Mouse (Mus musculus) regulatory T cell (primary cell): Measurements from ENCODE around the gene Gcnt2.
"Not testable (repeated sequence)": the region's sequence is repeated elsewhere in the genome, so short reads cannot be mapped to it uniquely, and the experiment has no call there.

Experiments used
- in situ Hi-C: fragments of 300-600 bp; cut with MboI, MseI; formaldehyde crosslinking; loops from one replicate; pipeline ENCODE4 v1.15.1; 2025; ENCODE audit warnings: high pct_unique_total_duplicates

The Gcnt2 gene

DNA sequence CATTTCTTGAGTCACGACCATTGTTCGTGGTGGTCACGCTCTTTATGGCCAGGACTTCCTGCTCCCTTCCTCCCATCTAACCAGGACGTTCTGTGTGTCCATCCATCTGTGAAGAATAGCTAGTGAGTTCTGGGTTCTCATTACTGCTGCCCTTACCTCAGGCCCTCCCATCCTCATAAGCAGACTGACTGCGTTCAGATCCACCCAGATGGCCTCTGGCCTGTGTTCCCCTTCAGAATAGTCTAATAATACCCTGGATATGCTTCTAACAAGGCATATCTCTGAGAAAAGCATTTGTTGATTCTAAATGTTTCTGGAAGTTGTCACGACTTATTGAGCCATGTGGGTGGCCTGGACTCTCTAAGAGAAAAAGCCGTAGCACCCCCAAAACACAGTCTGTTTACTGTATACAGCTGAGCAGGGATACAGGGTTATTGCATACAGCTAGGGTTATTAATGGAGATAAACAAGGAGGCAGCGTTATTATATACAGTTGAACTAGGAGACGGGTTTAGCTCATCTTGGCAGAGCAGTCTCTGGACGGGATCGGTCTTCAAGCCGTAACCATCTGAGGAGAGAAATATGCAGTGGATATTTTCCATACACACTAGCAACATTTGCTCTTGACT, 42.4 kb downstream of the Gcnt2 start:
- in situ Hi-C loops, result no loop called here

DNA sequence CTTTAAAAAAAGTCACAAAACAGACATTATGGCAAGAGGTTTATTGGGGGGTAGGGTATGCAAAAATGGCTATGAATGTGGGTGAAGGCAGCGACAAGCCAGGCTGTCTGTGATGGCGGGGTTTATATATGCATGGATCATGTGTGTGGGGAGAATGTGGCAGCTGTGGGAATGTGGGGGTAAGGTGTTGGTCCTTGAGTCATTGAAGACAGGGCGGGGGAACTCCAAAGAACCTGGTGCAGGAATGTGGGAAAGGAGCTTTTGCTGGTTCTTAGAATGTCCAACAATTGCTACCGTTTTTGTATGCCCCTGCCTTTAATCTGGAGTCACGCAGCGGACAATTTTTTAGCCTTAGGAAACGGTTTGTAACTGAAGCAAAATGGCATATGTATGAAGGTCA, 44.5 kb downstream of the Gcnt2 start:
- in situ Hi-C loops, result no loop called here

DNA sequence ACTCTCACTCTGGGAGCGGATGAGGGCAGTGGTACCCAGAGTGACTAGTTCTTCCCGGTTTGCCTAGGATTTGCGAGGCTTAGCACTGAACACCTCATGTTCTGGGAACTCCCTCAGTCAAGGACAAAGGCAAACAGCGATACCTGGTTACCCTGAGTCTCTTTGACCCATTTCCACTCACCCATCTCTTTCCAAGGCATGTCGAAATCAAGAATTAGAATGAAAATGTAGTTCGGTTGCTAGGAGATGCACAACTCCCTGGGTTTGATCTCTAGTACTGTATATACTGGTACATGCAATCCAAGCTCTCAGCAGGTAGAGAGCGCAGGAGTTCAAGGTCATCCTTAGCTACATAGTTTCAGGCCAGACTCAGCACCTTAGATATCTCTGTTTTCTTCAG, 47.0 kb downstream of the Gcnt2 start:
- in situ Hi-C loops, result no loop called here

DNA sequence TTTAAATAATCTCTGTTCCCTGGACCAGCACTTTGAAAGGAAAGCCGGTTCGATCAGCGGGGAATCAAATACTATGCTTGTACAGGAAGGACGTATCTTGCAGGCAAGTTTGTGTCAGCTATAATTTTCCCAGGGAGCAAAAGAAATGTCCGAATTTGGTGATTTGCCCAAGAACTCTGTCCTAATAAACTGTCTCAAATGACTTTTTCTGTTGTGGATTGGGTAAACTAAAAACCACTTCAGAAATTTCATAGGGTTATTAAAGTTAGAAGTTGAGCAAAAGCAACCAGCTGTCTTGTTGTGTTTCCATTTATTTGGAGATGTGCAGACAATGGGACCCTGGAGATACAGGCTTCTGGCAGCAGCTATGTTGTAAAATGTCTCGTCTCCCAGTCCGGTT, 47.7 kb downstream of the Gcnt2 start:
- in situ Hi-C loops, result no loop called here

DNA sequence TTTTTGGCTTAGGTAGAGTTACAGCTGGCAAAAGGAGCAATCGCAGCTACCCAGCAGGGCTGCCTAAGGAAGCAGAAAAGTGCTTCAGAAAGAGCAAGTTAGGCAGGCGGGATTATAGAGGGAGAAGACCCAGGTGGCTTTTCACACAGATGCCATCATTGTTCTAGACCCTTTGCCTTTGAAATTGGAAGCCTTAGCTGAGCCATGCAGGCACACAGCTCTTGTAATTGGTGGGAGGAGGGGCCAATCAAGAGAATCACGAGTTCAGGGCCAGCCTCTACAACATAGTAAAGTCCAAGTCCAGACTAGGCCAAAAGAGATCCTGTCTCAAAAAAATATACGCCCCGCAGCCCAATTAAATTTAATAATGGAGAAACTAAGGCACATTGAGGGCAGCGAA, 48.5 kb downstream of the Gcnt2 start:
- in situ Hi-C loops, result no loop called here

DNA sequence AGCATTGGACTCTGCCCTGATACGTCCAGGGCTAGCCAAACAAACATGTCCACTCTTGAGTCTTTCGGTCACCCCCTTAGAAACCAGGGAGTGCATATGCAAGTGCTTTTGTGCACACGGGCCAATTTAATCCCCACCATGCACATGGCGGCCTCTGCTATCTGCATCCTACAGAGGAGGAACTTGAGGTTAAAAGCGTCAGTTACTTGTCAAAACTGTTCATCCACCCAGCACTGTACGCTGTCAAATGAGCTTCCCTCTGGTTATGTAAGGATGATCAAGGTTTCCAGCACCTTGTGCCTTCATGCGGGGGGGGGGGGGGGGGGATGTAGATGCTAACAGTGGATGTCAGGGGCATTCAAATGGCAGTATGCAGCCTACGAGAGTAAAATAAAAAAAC, 49.5 kb downstream of the Gcnt2 start:
- in situ Hi-C loops, result no loop called here

DNA sequence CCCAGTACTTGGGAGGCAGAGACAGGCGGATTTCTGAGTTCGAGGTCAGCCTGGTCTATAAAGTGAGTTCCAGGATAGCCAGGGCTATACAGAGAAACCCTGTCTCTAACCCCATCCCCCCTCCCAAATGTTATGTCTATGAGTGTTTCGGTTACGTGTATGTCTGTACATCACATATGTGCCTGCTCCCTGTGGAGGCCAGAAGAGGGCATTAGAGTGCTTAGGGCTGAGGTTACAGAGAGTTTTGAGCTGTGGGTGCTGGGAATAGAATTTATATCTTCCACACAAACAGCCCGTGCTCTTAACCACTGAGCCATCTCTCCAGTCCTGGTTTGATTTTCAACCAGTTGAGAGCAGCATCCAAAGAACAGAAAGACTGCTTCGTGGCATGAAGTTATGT, 50.5 kb downstream of the Gcnt2 start:
- in situ Hi-C loops, result no loop called here

DNA sequence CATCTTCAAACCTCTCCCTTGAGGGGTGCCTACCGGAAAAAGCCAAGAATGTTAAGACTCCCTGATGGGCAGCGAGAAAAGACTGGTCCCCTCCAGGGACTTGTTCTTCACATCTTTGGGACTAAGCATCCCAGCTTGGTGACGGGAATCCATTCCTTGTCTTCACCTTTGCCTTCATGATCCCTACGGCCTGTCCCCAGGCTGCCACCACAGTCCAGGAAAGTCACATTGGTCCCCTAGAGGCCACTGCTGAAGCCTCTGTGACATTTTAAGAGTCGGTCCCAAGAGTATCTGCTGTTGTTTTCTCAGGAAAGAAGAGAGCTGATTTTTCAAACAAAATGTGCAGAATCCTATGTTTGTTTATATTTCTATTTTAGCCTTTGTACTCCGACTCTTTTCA, 52.4 kb downstream of the Gcnt2 start:
- in situ Hi-C loops, result no loop called here

DNA sequence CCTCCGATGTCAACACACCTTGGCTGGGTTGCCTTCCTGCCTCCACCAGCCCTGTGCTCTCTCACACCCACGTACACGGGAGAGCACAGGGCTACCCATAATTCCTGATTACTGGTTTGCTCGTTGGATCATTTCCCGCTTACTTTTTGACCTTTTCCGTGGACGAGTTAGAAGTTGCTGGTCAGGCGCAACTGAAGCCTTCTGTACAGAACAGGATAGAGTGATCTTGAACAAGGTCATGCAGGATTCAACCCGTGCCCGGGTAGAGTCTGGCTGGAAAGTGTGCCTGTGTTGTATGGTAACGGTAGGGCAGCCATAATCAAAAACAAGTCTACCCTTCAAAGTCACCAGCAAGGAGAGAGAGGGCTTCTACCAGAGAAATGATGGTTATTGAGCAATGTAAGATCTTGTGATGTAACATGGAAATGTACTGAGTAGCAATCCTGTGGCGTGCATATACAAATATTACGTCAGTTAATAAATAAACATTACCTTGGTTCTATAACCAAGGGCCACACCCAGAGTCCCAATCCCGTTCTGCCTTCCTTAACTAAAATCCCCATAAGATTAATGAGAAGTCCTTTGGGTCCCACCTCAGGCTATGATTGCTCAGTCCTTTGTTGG, 54.0 kb downstream of the Gcnt2 start:
- in situ Hi-C loops, result no loop called here

DNA sequence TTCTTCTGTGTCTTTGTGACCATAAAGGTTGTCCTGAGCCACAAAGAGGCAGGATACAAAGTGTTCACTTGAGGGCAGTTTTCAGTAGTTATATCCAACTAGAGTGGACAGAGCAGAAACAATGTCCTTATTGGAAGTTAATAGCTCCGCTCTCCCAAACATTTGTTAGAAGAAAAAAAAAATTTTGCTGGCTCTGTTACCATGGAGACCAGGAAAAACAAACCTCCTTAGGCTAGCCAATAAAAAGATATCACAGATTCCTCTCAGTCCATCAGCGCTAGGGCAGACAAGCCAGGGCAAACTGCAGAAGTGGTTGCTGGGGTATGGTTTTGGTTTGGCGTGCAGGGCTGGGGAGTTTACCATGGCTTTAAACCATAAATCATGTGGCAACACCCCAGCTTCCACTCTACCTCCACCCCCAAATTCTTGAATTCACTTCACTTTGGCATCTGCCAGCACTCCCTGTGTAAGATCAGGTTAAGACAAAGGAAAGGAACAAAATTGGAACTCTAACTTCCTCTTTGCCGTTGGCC, 54.6 kb downstream of the Gcnt2 start:
- in situ Hi-C loops, result no loop called here

DNA sequence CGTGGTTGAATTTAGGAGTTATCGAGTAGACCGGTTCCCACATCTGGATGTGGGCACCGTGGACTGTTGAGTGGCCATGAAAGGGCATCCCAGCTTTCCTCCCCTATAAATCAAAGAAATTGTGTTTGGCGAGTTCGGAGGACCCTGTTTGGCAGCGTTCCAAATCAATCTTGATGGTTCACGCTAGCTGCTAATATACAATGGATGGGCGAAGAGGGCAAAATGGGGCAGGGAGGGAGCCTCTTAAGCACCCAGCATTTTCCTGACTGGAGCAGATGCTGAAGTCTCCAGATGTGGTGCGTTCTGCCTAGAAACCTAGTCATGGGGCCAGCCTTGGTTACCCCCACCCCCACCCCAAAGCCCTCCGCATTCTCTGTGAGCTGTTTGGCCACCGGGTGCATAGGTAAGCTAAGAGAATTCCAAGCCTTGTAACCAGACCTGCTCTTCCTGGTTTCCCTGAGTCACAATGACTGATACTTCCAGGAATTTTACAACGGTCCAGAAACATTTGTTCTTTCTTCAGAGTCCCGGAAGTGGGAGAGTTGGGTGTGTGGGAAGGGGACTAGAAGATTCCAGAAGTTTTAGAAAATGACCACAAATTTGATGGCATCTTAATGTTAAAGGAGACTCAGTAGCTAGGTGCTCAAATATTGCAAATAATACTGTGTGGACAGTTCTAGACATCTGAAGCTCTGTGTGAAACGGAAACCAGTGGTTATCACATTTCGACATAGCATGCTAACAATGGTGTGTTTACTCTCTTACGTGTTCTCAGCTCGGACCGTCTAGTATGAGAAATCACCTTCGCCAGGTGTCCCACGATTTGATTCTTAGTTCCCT, 57.0 kb downstream of the Gcnt2 start:
- in situ Hi-C loops, result no loop called here

DNA sequence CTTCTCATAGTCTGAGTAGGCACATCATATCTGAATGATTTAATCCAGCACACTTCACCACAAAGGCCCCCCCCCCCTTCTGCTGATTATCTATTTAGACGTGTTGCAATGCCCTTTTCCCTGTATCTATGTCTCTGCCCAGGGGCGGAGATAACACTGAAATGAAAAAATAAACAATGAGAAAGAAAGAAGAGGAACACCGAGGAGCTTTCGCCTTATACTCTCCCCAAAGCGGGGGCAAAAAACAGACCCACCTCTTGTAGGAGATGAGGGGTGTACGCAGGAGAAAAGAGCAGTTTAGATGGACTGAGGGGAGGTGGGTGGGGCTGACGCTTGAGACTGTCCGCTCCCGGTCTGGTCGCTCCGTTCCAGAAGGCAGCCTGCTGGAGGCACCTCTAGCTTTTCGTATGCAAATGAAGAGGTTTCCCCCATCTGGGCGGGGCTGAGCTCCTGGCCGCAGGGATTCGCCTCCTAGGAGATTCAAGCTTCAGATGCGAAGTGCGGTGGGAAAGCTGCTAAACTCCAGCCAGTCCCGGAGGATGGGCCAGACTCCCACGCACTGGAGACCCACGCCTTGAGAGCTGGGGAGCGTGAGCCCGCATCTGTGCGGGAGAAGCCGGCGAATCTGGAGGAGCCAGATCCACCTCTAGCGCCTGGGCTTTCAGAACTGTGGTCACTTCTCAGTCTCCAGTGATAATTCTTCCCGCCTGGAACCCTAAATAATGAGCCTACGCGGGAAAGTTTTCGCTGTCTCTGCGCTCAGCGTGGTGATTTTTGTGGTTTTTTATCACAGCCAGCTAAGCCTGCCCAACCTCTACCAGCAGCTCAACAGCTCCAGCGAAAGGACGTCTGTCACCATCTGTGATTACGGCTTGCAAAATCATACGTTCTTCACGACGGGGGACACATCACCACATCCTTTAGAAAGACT, 57.9 kb downstream of the Gcnt2 start:
- in situ Hi-C loops, result no loop called here

DNA sequence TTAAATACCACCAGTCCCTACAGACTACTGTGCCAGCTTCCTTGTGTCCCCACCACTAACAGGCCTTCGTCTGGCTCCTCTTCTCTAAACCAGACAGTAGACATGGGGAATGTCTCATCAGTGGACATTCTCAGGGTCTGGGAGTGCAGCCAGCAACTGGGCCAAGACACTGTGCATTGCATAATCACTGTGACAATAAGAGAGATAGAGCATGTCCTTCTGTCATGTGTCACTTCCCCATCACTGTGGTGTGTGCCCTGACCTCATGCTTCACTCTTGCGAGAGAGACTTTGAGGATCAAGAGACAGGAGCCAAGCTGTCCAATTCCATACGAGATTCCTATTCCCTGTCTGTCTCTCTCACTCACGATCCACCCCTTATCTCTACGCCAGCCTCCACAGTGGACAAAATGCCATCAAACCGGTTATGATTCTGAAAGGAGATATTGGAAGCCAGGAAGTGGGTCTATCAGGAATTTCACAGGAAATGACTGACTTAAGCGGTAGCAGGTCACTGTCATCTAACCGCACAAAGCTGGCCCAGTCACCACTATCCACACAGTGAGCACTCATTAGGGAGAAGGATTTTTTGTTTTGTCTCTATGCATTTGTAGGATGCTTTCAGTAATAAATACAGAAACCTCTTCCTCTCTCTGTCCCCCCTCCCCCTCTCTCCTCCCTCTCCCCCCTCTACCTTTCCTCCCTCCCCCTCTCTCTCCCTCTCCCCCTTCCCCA, 61.9 kb downstream of the Gcnt2 start:
- in situ Hi-C loops, result no loop called here

DNA sequence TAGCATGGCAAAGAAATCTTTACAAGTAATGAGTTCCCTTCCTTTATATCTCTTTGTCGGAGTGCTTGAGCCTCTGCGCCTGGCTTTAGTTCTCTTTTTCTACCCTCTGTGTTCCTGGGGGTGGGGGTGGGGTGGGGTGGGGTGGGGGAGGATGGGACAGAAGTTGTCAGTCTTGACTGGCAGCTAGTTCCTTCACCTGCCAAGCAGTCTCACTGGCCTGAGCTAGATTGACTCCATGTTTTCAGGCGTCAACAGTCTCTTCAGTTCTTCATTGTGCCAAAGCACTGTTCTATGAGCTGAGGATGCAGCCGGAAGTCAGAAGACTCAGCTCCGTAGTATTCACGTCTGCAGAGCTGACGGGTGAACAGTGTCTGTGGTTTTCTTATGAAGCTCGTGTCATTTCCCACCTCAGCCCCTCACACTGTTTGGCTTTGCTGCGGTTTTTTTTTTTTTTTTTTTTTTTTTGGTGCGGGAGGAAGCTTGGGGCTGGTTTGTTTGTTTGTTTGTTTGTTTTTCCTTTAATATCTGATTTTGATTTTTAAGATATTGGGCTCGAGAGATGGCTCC, 62.8 kb downstream of the Gcnt2 start:
- in situ Hi-C loops, result no loop called here

DNA sequence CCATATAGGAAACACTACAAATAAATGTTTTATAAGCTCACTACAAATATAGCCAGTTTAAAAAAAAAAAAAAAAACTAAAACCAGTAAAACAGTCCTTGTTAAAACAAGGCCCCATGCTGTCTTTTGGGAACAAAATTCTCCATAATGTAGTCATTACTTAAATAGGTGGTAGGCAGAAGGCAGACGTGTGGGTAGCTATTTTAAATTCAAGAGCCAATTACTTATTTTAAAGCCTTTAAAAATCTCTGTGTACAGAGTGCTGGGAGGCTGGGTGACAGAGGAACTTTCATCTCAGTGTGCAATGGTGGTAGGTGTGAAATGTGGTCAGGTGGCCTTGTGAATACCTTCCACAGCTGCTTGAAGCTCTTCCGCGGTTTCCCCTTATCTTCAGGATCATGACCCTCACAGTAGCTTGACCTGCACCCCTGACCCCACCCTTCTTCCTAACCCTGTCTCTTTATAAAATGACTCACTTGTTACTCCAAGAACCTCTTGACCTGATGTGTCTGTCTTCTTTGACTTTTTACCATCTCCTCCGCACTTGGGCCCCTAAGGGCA, 64.3 kb downstream of the Gcnt2 start:
- in situ Hi-C loops, result no loop called here

DNA sequence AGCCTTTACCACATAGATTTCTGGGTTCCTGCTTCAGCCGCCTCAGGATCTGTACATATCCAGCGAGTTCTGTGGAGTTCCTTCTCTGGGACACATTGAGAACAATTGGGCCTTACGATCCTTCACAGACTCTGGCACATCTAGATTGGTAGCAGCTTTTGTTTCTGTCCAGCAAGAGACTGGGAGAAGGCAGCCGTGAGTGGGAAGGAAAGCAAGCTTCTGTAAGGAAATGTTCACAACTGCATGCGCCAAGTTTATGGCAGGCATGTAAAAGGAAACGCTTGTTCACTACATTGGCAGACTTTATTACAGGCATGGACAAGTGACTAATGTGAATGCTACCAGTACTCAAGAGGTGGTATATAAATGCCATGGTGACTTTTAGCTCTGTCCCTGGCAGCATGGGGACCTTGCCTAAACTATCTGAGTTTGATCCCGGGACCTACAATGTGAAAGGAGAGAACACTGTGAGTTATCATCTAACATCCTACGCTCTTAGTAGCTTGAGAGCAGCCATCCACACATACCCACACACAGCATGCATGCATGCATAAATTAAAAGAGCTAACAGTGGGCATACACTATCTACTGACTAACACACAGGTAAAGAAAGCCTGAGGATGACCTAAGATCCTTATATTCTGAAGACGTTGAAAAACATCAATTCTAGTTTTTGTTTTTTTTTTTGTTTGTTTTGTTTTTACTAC, 68.8 kb downstream of the Gcnt2 start:
- in situ Hi-C loops, result no loop called here

DNA sequence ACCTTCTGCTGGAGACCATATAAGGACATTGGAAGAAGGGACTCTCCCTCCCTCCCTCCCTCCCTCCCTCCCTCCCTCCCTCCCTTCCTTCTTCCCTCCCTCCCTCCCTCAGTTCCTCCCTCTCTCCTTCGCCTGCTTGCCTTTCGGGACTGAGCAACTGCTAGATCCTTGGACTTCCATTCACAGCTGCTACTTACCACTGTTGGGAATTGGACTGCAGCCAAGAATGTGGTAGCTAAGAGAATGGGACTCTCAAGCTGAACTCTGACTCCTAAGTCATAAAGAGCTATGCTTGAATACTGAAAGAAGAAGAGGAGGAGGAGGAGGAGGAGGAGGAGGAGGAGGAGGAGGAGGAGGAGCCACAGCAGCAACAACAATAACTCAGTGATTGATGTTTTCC, 72.3 kb downstream of the Gcnt2 start:
- in situ Hi-C loops, result not testable (repeated sequence)

DNA sequence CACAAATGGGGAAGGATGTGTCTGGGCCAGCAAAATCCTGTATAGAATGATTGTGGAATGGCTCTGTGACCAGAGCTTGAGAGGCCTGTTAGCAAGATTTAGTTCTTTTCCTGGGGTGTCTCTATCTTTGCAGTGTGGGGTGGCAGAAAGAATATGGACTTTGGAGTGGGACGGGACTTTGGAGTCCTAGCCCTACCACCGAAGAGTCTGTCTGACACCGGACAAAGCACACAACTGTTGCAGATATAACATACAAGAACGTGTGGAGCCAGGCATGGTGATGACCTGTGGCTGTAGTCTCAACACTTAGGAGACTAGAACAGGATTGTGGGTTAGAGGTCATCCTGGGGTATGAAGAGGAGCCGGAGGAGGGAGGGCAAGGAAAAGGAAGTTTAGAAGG, 73.0 kb downstream of the Gcnt2 start:
- in situ Hi-C loops, result no loop called here

DNA sequence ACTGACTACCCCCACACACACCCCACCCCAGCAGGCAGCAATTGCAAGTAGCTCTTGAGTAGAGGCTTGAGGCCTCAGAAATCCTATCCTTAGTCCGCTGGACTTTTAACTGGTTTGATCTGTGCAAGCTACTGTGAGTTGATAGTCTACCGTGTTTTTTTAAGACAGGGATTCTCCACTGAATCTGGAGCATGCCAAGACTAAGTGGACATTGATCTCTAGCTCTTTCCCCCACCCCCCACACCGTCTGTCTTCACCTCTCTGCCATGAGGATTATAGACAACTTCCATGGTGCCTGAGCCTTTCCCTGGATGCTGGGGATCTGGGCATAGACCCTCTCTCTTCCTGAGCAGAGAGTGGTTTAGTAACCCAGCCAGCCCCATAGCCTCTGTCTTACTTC, 74.8 kb downstream of the Gcnt2 start:
- in situ Hi-C loops, result no loop called here

DNA sequence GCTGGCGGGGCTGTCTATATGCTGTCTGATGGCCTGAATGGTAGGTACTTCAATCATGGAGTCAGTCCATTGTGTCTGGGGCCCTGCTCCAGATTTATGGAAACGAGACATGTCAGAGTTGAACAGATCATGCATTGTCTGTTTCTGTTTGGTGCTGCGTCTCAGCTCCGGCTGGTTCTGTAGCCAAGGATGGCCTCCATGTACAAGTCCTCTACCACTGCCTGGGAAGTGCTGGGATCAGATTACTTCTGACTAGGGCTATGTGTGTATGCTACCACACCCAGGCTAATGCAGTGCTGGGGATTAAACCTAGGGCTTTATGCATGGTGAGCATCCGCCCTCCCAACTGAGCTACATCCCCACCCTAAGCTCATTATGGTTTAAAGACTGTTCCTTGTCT, 78.0 kb downstream of the Gcnt2 start:
- in situ Hi-C loops, result no loop called here
